Mouse (Mus musculus): ENCODE data around the gene Thsd4. TPM values are rescaled to one million over a fixed set of nuclear protein-coding genes. Genes with fewer than 3 reads are reported as not detected.

Gene Thsd4
- total RNA-seq, 2 experiments from 2014 or later = 10.5 to 11.8 TPM

- intact Hi-C loops (cut with DNase I) = no loop called here
- no peak for DNase-seq
Observed at GRCm38 (mm10) chr9:60027234-60027633, 494.6 kb downstream of the Thsd4 start.

- no peak for DNase-seq
- intact Hi-C loops (cut with DNase I) = no loop called here
Observed at GRCm38 (mm10) chr9:60026795-60027194, 495.1 kb downstream of the Thsd4 start.

- DNase-seq = no peak
- intact Hi-C loops (cut with DNase I) = no loop called here
Observed at GRCm38 (mm10) chr9:60025919-60026318, 495.9 kb downstream of the Thsd4 start.

GRCm38 (mm10) chr9:60024971-60025370 lies 496.9 kb downstream of the Thsd4 start:
- DNase-seq = peak in 1 of 2 experiments; percentile 9
- intact Hi-C loops (cut with DNase I) = no loop called here

GRCm38 (mm10) chr9:60024545-60024944 lies 497.3 kb downstream of the Thsd4 start:
- peak in 1 of 2 experiments; percentile 5 for DNase-seq
- intact Hi-C loops (cut with DNase I) = no loop called here

GRCm38 (mm10) chr9:60022331-60022730 lies 499.5 kb downstream of the Thsd4 start:
- DNase-seq = no peak
- intact Hi-C loops (cut with DNase I) = no loop called here

- no peak for DNase-seq
- intact Hi-C loops (cut with DNase I) = no loop called here
Observed at GRCm38 (mm10) chr9:60020444-60020843, 501.4 kb downstream of the Thsd4 start.

- DNase-seq = no peak
- intact Hi-C loops (cut with DNase I) = no loop called here
Observed at GRCm38 (mm10) chr9:60010285-60010684, 511.6 kb downstream of the Thsd4 start.

GRCm38 (mm10) chr9:60008936-60009335 lies 512.9 kb downstream of the Thsd4 start:
- intact Hi-C loops (cut with DNase I) = no loop called here
- peak in 1 of 2 experiments; percentile 14 for DNase-seq

- no peak for DNase-seq
- intact Hi-C loops (cut with DNase I) = no loop called here
Observed at GRCm38 (mm10) chr9:60002323-60002722, 519.5 kb downstream of the Thsd4 start.

- intact Hi-C loops (cut with DNase I) = no loop called here
- no peak for DNase-seq
Observed at GRCm38 (mm10) chr9:60001444-60001843, 520.4 kb downstream of the Thsd4 start.

GRCm38 (mm10) chr9:59997725-59998124 lies 524.1 kb downstream of the Thsd4 start:
- intact Hi-C loops (cut with DNase I) = no loop called here
- no peak for DNase-seq

GRCm38 (mm10) chr9:59991407-59991806 lies 530.4 kb downstream of the Thsd4 start:
- intact Hi-C loops (cut with DNase I) = loop anchor here (5.0 kb wide), 1 partner anchor 246 kb away; no protein-coding TSS in a partner anchor
- no peak for DNase-seq

GRCm38 (mm10) chr9:59989864-59990263 lies 532.0 kb downstream of the Thsd4 start:
- peak; percentile 57 to 75 for DNase-seq
- intact Hi-C loops (cut with DNase I) = loop anchor here (5.0 kb wide), 1 partner anchor 247 kb away; no protein-coding TSS in a partner anchor

- DNase-seq = no peak
Observed at GRCm38 (mm10) chr9:59985900-59986572, 535.8 kb downstream of the Thsd4 start.

GRCm38 (mm10) chr9:59981116-59981515 lies 540.7 kb downstream of the Thsd4 start:
- no peak for DNase-seq
- intact Hi-C loops (cut with DNase I) = no loop called here

More at GRCm38 (mm10) chr9:59985900-59986572, 535.8 kb downstream of the Thsd4 start:
- intact Hi-C loops (cut with DNase I) = no loop called here

- intact Hi-C loops (cut with DNase I) = no loop called here
- DNase-seq = peak in 1 of 2 experiments; percentile 23
Observed at GRCm38 (mm10) chr9:59971263-59971662, 550.6 kb downstream of the Thsd4 start.

GRCm38 (mm10) chr9:59969383-59969782 lies 552.5 kb downstream of the Thsd4 start:
- DNase-seq = peak; percentile 47 to 78
- intact Hi-C loops (cut with DNase I) = no loop called here

GRCm38 (mm10) chr9:59965046-59965445 lies 556.8 kb downstream of the Thsd4 start:
- no peak for DNase-seq
- intact Hi-C loops (cut with DNase I) = no loop called here

GRCm38 (mm10) chr9:59964367-59964766 lies 557.5 kb downstream of the Thsd4 start:
- intact Hi-C loops (cut with DNase I) = loop anchor here (5.0 kb wide), 1 partner anchor 278 kb away; no protein-coding TSS in a partner anchor
- DNase-seq = no peak

- intact Hi-C loops (cut with DNase I) = loop anchor here (5.0 kb wide), 1 partner anchor 281 kb away; no protein-coding TSS in a partner anchor
- no peak for DNase-seq
Observed at GRCm38 (mm10) chr9:59961201-59961955, 560.5 kb downstream of the Thsd4 start.
